Mouse (Mus musculus): Measurements from ENCODE around the gene Tex13a.

The Tex13a gene

DNA sequence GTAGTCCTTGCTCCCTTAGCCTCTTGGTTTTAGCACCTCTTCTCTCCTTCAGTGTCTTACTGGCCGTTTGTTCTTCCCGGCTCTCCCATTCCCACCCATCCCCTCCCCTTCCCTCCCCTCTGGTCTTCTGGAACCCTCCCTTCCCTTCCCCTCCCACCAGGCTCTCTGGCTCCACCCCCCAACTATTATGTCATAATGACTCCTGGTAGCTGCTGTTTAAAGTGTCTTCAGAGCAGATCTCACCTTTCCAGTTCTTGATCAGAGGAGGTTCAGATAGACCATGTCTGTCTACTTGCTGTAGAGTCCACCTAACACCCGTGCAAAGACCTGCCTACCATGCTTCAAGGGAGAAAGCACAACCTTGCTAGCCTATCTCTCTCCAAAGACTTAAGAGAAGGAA, at the start of gene Tex13a:
Gene Tex13a (minus strand): TSS at position 101 of the 400 bp plus-strand sequence.
- in situ Hi-C loops (cut with MboI, MseI): no loop called here

DNA sequence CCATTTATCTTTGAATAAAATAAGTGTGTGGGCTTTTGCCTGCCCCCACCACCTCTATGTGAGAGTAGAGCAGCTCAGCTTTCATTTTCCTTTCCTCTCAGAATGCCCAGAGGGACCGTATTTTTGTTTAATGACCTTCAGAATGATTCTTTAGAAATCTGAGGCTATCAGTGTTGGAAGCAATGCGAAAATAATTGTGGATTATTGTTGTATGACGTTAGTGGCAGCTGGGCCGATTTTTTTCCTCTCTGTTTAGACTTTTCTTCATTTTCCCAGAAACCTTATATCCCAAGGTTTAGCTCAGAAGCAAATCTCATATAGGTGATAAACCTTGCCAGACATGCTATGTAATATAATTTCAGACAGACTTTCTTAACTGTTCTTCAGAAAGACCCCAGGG, 25.2 kb upstream of the Tex13a start:
- in situ Hi-C loops (cut with MboI, MseI): no loop called here

DNA sequence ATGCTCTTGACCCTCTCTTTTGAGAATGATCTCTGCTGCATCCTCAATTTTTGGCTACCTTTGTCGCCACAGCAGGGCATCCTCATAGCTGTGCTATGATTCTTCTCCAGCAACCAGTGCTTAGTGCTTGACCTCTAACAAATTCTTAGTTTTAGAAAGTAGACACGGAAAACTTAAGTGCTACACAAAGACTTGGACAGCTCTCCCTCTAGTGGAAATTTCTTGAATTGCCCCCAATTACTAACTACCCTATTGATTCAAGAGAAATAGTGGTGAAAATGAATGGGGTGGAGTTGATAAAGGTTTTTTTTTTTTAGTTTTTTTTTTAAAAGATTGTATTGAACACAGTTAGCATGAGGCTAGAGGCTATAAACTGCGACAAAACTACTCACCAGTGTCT, 39.2 kb downstream of the Tex13a start:
- in situ Hi-C loops (cut with MboI, MseI): loop anchor here (25.0 kb wide), 1 partner anchor 458 kb away; no protein-coding TSS in a partner anchor

All from regulatory T cell (primary cell).